Mouse (Mus musculus): ENCODE data around the gene Renbp. TPM values are rescaled to one million over a fixed set of nuclear protein-coding genes. Genes with fewer than 3 reads are reported as not detected.

Gene Renbp
- 1.1 TPM for polyA plus RNA-seq (2014; fragmentation: Illumina TruSeq; extraction: RNeasy Lipid Tissue Mini Kit (QIAGEN cat#74804); ENCODE audit: low read depth, low replicate concordance)

GRCm38 (mm10) chrX:73930402-73931062 lies at the start of gene Renbp:
Gene Renbp, minus strand, starts transcription at chrX:73930850.

GRCm38 (mm10) chrX:73966248-73967176 lies 35.9 kb upstream of the Renbp start, which contains the start of gene Hcfc1:
Gene Hcfc1, minus strand, starts transcription at chrX:73966357.

GRCm38 (mm10) chrX:73921823-73922549 lies 8.7 kb downstream of the Renbp start, which contains the start of the genes Arhgap4 and Naa10:
Gene Arhgap4, minus strand, starts transcription at chrX:73921870.
Gene Naa10, minus strand, starts transcription at chrX:73921944.

GRCm38 (mm10) chrX:73895719-73896118 lies 34.9 kb downstream of the Renbp start, which contains the start of gene L1cam:
Gene L1cam, minus strand, starts transcription at chrX:73896105.

GRCm38 (mm10) chrX:73891551-73892152 lies 39.0 kb downstream of the Renbp start, which contains the start of gene Avpr2:
Gene Avpr2, plus strand, starts transcription at chrX:73892102.

Other genes starting within 250 kb of the Renbp start
- 177 TPM for gene Bcap31, start 214.7 kb downstream of the Renbp start, polyA plus RNA-seq (2014; fragmentation: Illumina TruSeq; extraction: RNeasy Lipid Tissue Mini Kit (QIAGEN cat#74804); ENCODE audit: low read depth, low replicate concordance)
- gene Abcd1, start 214.3 kb downstream of the Renbp start, polyA plus RNA-seq (2014; fragmentation: Illumina TruSeq; extraction: RNeasy Lipid Tissue Mini Kit (QIAGEN cat#74804); ENCODE audit: low read depth, low replicate concordance), result 3.3 TPM
- not detected for gene Plxnb3, start 173.8 kb downstream of the Renbp start, polyA plus RNA-seq (2014; fragmentation: Illumina TruSeq; extraction: RNeasy Lipid Tissue Mini Kit (QIAGEN cat#74804); ENCODE audit: low read depth, low replicate concordance)
- gene Srpk3, start 156.4 kb downstream of the Renbp start, polyA plus RNA-seq (2014; fragmentation: Illumina TruSeq; extraction: RNeasy Lipid Tissue Mini Kit (QIAGEN cat#74804); ENCODE audit: low read depth, low replicate concordance), result not detected
- gene Idh3g, start 144.0 kb downstream of the Renbp start, polyA plus RNA-seq (2014; fragmentation: Illumina TruSeq; extraction: RNeasy Lipid Tissue Mini Kit (QIAGEN cat#74804); ENCODE audit: low read depth, low replicate concordance), result 30.7 TPM
- gene Ssr4, start 143.8 kb downstream of the Renbp start, polyA plus RNA-seq (2014; fragmentation: Illumina TruSeq; extraction: RNeasy Lipid Tissue Mini Kit (QIAGEN cat#74804); ENCODE audit: low read depth, low replicate concordance), result 45.6 TPM
- gene Pdzd4, start 105.9 kb downstream of the Renbp start, polyA plus RNA-seq (2014; fragmentation: Illumina TruSeq; extraction: RNeasy Lipid Tissue Mini Kit (QIAGEN cat#74804); ENCODE audit: low read depth, low replicate concordance), result not detected
- gene Avpr2, start 38.7 kb downstream of the Renbp start, polyA plus RNA-seq (2014; fragmentation: Illumina TruSeq; extraction: RNeasy Lipid Tissue Mini Kit (QIAGEN cat#74804); ENCODE audit: low read depth, low replicate concordance), result not detected
- gene L1cam, start 34.7 kb downstream of the Renbp start, polyA plus RNA-seq (2014; fragmentation: Illumina TruSeq; extraction: RNeasy Lipid Tissue Mini Kit (QIAGEN cat#74804); ENCODE audit: low read depth, low replicate concordance), result not detected
- 0.45 TPM for gene Arhgap4, start 9.0 kb downstream of the Renbp start, polyA plus RNA-seq (2014; fragmentation: Illumina TruSeq; extraction: RNeasy Lipid Tissue Mini Kit (QIAGEN cat#74804); ENCODE audit: low read depth, low replicate concordance)
- gene Naa10, start 8.9 kb downstream of the Renbp start, polyA plus RNA-seq (2014; fragmentation: Illumina TruSeq; extraction: RNeasy Lipid Tissue Mini Kit (QIAGEN cat#74804); ENCODE audit: low read depth, low replicate concordance), result 11.0 TPM
- 12.6 TPM for gene Hcfc1, start 35.5 kb upstream of the Renbp start, polyA plus RNA-seq (2014; fragmentation: Illumina TruSeq; extraction: RNeasy Lipid Tissue Mini Kit (QIAGEN cat#74804); ENCODE audit: low read depth, low replicate concordance)
- gene Irak1, start 93.1 kb upstream of the Renbp start, polyA plus RNA-seq (2014; fragmentation: Illumina TruSeq; extraction: RNeasy Lipid Tissue Mini Kit (QIAGEN cat#74804); ENCODE audit: low read depth, low replicate concordance), result 27.4 TPM
- not detected for gene Opn1mw, start 196.6 kb upstream of the Renbp start, polyA plus RNA-seq (2014; fragmentation: Illumina TruSeq; extraction: RNeasy Lipid Tissue Mini Kit (QIAGEN cat#74804); ENCODE audit: low read depth, low replicate concordance)
- 4.2 TPM for gene Mecp2, start 204.5 kb upstream of the Renbp start, polyA plus RNA-seq (2014; fragmentation: Illumina TruSeq; extraction: RNeasy Lipid Tissue Mini Kit (QIAGEN cat#74804); ENCODE audit: low read depth, low replicate concordance)
- gene Tex28, start 237.0 kb upstream of the Renbp start, polyA plus RNA-seq (2014; fragmentation: Illumina TruSeq; extraction: RNeasy Lipid Tissue Mini Kit (QIAGEN cat#74804); ENCODE audit: low read depth, low replicate concordance), result not detected
- not detected for gene Tktl1, start 246.4 kb upstream of the Renbp start, polyA plus RNA-seq (2014; fragmentation: Illumina TruSeq; extraction: RNeasy Lipid Tissue Mini Kit (QIAGEN cat#74804); ENCODE audit: low read depth, low replicate concordance)